Mouse (Mus musculus) neural tube, embryonic 15.5 days (tissue): ENCODE results near the gene Ccng1. TPM values are rescaled to one million over a fixed set of nuclear protein-coding genes. Genes with fewer than 3 reads are reported as not detected.
"Not testable (repeated sequence)": the region's sequence is repeated elsewhere in the genome, so short reads cannot be mapped to it uniquely, and the experiment has no call there.

ENCODE experiments used
- ATAC-seq: fragments of 200-750 bp; cut with Nextera tagmentation; 2 replicates; pipeline ENCODE4 v1.8.0; 2017; ENCODE audit warnings: mild to moderate bottlenecking, moderate TSS enrichment, moderate library complexity; ENCODE audit not compliant: low FRiP score
- H3K27ac ChIP-seq: fragments of 300-500 bp; sonication (generic); replicated peaks from 2 replicates; pipeline ENCODE4 v1.5.1; 2015; ENCODE audit warnings: mild to moderate bottlenecking, inconsistent platforms
- H3K27me3 ChIP-seq: fragments of 300-500 bp; sonication (generic); replicated peaks from 2 replicates; pipeline ENCODE4 v1.6.1; 2015; ENCODE audit warnings: inconsistent platforms
- H3K36me3 ChIP-seq: fragments of 300-500 bp; sonication (generic); 2 replicates; pipeline ENCODE4 v1.6.1; 2015; ENCODE audit warnings: inconsistent platforms
- H3K4me1 ChIP-seq: fragments of 300-500 bp; sonication (generic); 2 replicates; pipeline ENCODE4 v1.6.1; 2015; ENCODE audit warnings: inconsistent platforms
- H3K4me2 ChIP-seq: fragments of 300-500 bp; sonication (generic); 2 replicates; pipeline ENCODE4 v1.6.1; 2015; ENCODE audit warnings: inconsistent platforms, mild to moderate bottlenecking, moderate library complexity
- H3K4me3 ChIP-seq: fragments of 300-500 bp; sonication (generic); replicated peaks from 2 replicates; pipeline ENCODE4 v1.5.1; 2015; ENCODE audit warnings: mild to moderate bottlenecking, inconsistent platforms
- H3K9ac ChIP-seq: fragments of 300-500 bp; sonication (generic); replicated peaks from 2 replicates; pipeline ENCODE4 v1.6.1; 2015; ENCODE audit warnings: mild to moderate bottlenecking, inconsistent platforms
- H3K9me3 ChIP-seq: fragments of 300-500 bp; sonication (generic); replicated peaks from 2 replicates; pipeline ENCODE4 v1.6.1; 2016; ENCODE audit warnings: inconsistent platforms
- WGBS: fragments of 180-500 bp; shearing (Covaris S2); methylation state at CpG from one replicate; pipeline ENCODE4 v1.1.7; 2015; ENCODE audit warnings: mixed read lengths; 5-methylcytosine and 5-hydroxymethylcytosine counted together
- polyA plus RNA-seq: library from polyadenylated mRNA; unstranded; fragments of >200 nt; fragmentation: Nextera tagmentation; extraction: Ambion mirVana; gene quantifications from 2 replicates; pipeline ENCODE4 v1.2.1, GENCODE M21; 2015

Gene Ccng1
- polyA plus RNA-seq, 1 experiment from 2014 or later: 40.0 TPM

GRCm38 (mm10) chr11:40715524-40715923 lies 39.6 kb downstream of the Ccng1 start:
- Histone ChIP-seq H3K27ac (no peak overlapping the region), H3K4me1 (no peaks in the 10 kb centered on the region), H3K4me2 (no peak overlapping the region), H3K4me3 (no peak overlapping the region), H3K36me3 (no peaks in the 10 kb centered on the region), H3K9ac (no peak overlapping the region), H3K27me3 (no peaks in the 10 kb centered on the region), H3K9me3 (no peaks in the 10 kb centered on the region)
- no peak for ATAC-seq
- WGBS: 96% methylated on average over 5 of the region's 5 CpGs

GRCm38 (mm10) chr11:40713858-40714257 lies 41.3 kb downstream of the Ccng1 start:
- no peak overlapping the region for H3K4me3 ChIP-seq
- H3K27me3 ChIP-seq: no peaks in the 10 kb centered on the region
- 78% methylated on average over 8 of the region's 8 CpGs for WGBS
- no peak overlapping the region for H3K27ac ChIP-seq
- no peak overlapping the region for H3K4me2 ChIP-seq
- no peak for ATAC-seq
- H3K4me1 ChIP-seq: no peaks in the 10 kb centered on the region
- no peak overlapping the region for H3K9ac ChIP-seq
- no peaks in the 10 kb centered on the region for H3K36me3 ChIP-seq
- H3K9me3 ChIP-seq: no peaks in the 10 kb centered on the region

DNA sequence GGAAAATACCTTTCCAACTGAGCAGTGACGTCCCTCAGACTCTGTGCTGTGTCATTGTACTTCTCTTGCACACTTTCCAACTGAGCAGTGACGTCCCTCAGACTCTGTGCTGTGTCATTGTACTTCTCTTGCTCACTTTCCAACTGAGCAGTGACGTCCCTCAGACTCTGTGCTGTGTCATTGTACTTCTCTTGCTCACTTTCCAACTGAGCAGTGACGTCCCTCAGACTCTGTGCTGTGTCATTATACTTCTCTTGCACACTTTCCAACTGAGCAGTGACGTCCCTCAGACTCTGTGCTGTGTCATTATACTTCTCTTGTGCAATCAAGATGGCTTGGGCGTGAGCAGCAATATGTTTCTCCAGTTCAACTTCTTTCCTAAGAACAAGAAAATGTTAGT lies 45.2 kb downstream of the Ccng1 start:
- H3K27me3 ChIP-seq, H3K4me1 ChIP-seq, H3K4me2 ChIP-seq, H3K27ac ChIP-seq, ATAC-seq, H3K4me3 ChIP-seq, H3K9ac ChIP-seq, H3K9me3 ChIP-seq, H3K36me3 ChIP-seq: not testable (repeated sequence)
- WGBS: 90% methylated on average over 6 of the region's 6 CpGs

Other genes with a start within 250 kb of the Ccng1 start
- gene Mat2b, start 60.1 kb downstream of the Ccng1 start, polyA plus RNA-seq: 55.3 and 66.0 TPM in 2 replicates
- gene Hmmr, start 21.9 kb downstream of the Ccng1 start, polyA plus RNA-seq: 5.0 and 13.3 TPM in 2 replicates
- gene Nudcd2, start 21.6 kb downstream of the Ccng1 start, polyA plus RNA-seq: 54.4 and 73.8 TPM in 2 replicates